Mouse (Mus musculus) gastrocnemius, adult 2 months (tissue): ENCODE measurements around the gene Fbrs. TPM values are rescaled to one million over a fixed set of nuclear protein-coding genes. Genes with fewer than 3 reads are reported as not detected.

Source experiments
- DNase-seq: peaks from one replicate; pipeline ENCODE4 v3.0.0; 2022
- H3K27ac ChIP-seq: fragments of 200-600 bp; 2 replicates; pipeline ENCODE4 v1.8.1; 2022; ENCODE audit warnings: mild to moderate bottlenecking
- H3K4me3 ChIP-seq: fragments of 200-600 bp; 2 replicates; pipeline ENCODE4 v1.8.1; 2022; ENCODE audit warnings: mild to moderate bottlenecking, moderate library complexity
- CTCF ChIP-seq: fragments of 200-600 bp; IDR thresholded peaks from 2 replicates; pipeline ENCODE4 v1.8.1; 2022; ENCODE audit warnings: antibody characterized with exemption, mild to moderate bottlenecking, moderate library complexity
- intact Hi-C: fragments of 180-260 bp; cut with DNase I; formaldehyde crosslinking; loops from one replicate; pipeline ENCODE4 v1.15.1; 2025
- total RNA-seq, 2 experiments: library from RNA; stranded (reverse); gene quantifications; 2 replicates each; pipeline ENCODE4 v1.2.3; 2021

Gene Fbrs
- total RNA-seq, 2 experiments from 2014 or later: 24.1 to 24.7 TPM

GRCm38 (mm10) chr7:127466606-127467005, 12.4 kb upstream of the Fbrs start:
- TF ChIP-seq CTCF: no peak
- no peak overlapping the region for H3K27ac ChIP-seq
- intact Hi-C loops: loop anchor here (5.0 kb wide), 1 partner anchor 54 kb away; no protein-coding TSS in a partner anchor
- H3K4me3 ChIP-seq: no peak overlapping the region
- DNase-seq: no peak

DNA sequence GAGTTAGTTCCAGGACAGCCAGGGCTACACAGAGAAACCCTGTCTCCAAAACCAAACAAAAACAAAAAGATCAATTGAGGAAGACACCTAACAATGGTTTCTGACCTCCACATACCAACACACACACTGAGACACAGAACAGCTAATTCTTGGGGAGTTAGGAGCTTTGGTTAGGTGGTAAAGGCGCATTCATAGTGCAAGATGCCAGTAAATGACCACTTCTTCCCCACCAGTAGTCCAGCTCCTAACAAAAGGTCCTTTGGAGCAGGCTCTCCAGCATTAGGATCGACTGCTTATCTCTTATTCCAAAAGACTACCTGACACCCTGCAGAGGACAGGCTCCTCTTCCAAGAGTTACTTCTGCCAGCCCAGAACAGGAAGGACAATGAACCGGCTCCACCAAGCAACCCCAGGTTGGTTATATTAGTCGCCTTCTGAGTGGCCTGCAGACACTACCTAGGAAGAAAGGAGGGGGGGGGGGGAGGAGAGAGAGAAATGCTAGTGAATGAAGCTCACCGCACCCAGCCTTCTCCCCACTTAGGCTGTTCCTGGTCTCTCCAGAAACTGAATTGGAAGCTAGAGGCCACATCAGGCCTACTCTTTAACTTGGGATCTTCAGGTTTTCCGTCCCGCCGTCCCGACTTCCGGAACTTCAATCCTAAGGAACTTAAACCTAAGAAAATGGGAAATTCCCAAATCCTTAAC, 8.8 kb upstream of the Fbrs start:
- DNase-seq: no peak
- Histone ChIP-seq H3K4me3 (peak overlapping the region; percentile 84), H3K27ac (peak overlapping the region; percentile 98)
- no peak for TF ChIP-seq CTCF
- intact Hi-C loops: loop anchor here (10.0 kb wide), 1 partner anchor 105 kb away; no protein-coding TSS in a partner anchor

DNA sequence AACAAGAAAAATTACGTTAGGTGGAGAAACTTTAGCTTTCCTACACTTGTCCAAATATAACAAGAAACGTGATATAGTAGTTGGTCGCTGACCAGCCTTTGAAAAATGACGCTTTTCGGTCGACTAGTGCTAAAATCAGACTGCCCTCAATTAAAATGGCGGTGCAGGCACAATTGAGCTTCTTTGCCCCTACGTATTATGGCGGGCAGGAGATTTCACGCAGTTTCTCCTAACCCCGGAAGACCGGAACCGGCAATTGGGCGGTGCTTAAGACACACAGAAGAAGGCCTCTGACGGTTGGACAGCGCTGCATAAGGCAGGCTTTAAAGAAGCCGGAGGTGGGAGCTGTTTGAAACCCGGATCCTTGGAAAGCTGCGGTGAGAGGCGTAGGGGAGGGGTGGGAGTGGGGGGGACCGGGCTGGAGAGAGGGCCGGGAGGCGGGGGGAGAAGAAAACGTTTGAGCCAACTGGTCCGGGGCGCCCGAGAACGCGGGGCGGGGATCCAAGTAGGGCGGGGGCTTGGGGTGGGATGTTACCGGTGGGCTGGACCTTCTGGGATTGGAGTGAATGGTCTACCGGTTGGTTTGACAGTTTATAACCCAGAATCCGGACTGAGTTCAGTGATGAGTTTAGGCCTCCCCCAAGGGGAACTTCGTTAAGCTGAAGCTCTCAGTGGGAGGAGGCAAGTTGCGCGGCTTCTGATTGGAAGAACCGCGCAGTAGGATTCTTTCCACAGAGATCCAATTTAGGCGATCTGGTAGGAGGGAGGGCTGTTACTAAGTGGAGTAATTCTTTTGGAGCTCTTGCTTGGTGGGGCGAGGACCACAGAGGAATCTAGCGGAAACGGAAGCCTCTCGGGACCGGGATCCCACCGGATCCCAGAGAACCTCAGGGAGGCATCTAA, 8.0 kb upstream of the Fbrs start:
- intact Hi-C loops: loop anchor here (10.0 kb wide), 1 partner anchor 106 kb away; no protein-coding TSS in a partner anchor
- peak overlapping the region; percentile 98 for H3K27ac ChIP-seq
- peak; percentile 94 for DNase-seq
- H3K4me3 ChIP-seq: peak overlapping the region; percentile 84
- TF ChIP-seq CTCF: no peak

DNA sequence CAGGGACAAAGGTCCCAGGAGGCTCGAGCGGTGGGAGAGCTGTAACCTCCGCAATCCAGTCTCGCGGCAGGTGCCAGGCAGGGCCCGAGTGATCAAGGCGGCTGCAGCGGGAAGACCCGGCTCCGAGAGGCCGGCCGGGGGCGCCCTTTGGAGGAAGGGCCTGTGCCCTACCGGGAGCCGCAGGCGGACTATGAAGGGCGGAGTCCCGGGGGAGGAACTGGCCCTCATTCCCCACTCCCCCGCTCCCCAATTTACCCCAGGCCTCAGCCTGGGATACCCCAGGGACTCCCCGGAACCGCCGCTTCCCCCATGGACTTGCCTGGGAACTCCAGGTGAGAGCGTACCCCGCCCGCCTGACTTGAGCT, 7.4 kb upstream of the Fbrs start:
- H3K4me3 ChIP-seq: peak overlapping the region; percentile 84
- intact Hi-C loops: loop anchor here (10.0 kb wide), 1 partner anchor 107 kb away; no protein-coding TSS in a partner anchor
- peak; percentile 78 for DNase-seq
- TF ChIP-seq CTCF: peak; percentile 26
- H3K27ac ChIP-seq: peak overlapping the region; percentile 98

DNA sequence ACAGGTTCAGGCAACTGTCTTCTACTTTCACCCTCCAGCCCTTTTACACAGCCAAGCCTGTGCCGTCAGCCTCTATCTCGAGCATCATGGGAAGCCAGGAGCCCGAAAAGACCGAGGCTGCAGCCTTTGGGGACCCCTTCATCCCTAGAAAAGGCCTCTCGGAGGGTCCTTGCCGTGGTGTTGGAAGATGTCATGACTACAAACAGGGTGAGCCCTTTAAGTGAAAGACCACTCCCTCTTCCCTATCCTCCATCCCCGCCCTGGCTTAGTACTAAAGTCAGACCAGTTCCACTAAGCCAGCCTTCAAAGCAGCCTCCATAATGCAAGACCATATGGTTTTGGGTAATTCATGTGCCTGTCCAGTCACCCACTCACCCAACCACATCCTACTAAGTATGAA, 6.9 kb upstream of the Fbrs start:
- H3K27ac ChIP-seq: peak overlapping the region; percentile 98
- intact Hi-C loops: loop anchor here (10.0 kb wide), 1 partner anchor 107 kb away; no protein-coding TSS in a partner anchor
- H3K4me3 ChIP-seq: peak overlapping the region; percentile 84
- no peak for TF ChIP-seq CTCF
- no peak for DNase-seq

DNA sequence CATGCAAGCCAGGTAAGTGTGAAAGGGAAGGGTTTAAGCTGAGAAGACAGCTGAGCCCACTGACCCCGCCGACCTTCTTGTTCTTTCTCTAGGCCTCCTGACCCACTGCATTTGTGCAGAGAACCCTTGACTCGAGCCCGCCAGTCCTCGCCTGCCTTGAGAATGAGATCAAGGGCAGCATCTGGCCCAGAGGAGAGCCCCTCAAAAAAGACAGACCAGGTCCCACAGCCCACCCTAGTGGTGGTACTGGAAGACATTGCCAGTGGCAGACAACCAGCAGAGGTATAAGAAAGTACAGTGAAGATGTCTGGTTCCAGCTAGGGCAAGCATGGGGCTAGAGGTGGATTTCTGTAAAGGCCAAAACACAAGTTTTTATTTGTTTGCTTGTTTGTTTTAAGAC, 5.3 kb upstream of the Fbrs start:
- DNase-seq: no peak
- peak overlapping the region; percentile 13; the same call in 1 of the 2 replicates for H3K27ac ChIP-seq
- no peak for TF ChIP-seq CTCF
- intact Hi-C loops: loop anchor here (10.0 kb wide), 1 partner anchor 109 kb away; no protein-coding TSS in a partner anchor
- H3K4me3 ChIP-seq: no peak overlapping the region

DNA sequence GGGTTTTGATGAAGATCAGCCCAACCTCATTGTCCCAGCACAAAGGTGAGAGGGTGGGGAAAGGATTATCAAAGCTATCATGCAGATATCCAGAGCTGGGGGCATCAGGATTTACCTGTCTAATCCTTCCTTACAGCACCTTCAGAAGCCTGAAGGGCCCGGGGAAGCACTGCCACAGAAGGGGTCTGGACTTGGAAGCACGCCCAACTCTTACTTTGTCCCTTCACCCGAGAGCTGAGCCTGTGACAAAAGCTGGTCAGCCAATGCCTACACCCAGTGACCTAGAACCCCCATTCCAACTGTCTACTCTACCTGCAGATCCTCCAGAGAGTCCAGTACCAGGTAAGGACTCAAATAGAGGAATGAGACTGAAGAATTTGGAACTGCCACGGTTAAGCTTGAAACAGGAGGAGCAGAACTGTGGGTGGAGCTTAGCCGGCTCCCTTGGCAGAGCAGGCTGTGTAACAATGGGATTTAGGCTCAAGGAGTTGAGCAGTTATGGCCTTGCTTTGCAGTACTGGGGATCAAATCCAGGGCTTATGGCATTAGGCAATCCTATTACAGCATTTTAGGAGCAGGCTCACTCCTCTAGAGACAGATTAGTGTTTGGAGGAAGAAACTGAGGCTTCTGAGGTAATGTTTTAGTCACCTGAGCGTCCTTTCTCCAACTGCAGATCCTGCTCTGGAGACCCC, 4.5 kb upstream of the Fbrs start:
- no peak for DNase-seq
- no peak overlapping the region for H3K4me3 ChIP-seq
- intact Hi-C loops: loop anchor here (10.0 kb wide), 1 partner anchor 110 kb away; no protein-coding TSS in a partner anchor
- no peak for TF ChIP-seq CTCF
- H3K27ac ChIP-seq: peak overlapping the region; percentile 25; the same call in 1 of the 2 replicates

- DNase-seq: no peak
- peak overlapping the region; percentile 94; the same call in 1 of the 2 replicates for H3K27ac ChIP-seq
- H3K4me3 ChIP-seq: no peak overlapping the region
- intact Hi-C loops: loop anchor here (10.0 kb wide), 1 partner anchor 110 kb away; no protein-coding TSS in a partner anchor
- TF ChIP-seq CTCF: no peak
These were observed 3.7 kb upstream of the Fbrs start for GRCm38 (mm10) chr7:127475186-127475740.

DNA sequence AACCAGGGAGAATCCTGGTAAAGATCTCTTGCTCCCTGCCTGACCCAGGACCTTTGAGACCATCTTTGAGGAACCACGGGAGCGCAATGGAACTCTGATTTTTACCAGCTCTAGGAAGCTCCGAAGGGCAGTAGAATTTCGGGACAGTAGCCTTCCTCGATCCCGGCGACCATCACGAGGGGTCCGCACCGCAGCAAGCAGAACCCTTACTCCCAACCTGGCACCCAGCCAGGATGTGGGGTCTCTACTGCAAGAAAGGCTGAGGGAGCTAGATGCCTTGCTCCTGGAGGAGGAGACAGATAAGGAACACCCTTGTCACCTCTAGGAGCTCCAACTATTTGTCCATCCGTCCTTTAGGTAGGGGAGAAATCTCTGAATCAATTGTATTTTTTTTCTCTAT, 2.7 kb upstream of the Fbrs start:
- DNase-seq: no peak
- no peak for TF ChIP-seq CTCF
- peak overlapping the region; percentile 85 for H3K4me3 ChIP-seq
- intact Hi-C loops: loop anchor here (10.0 kb wide), 1 partner anchor 112 kb away; no protein-coding TSS in a partner anchor
- H3K27ac ChIP-seq: peak overlapping the region; percentile 94; the same call in 1 of the 2 replicates

DNA sequence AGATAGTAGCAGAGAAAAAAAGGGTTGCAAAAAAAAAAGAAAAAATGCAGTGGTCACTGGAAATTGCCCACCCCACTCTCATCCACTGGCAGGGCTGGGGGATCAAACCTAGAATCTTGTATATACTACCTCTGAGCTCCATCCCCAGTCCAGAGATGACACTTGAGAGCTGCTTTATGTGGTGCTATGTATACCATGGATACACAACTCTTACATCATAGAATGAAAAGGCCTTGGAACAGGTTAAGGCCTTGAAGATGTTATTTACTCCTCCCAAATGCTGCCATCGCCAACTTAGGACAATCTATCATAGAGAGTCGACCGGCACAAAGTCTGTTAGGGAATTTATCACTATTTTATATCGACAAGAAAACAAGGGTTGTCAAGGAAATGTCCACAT, 2.1 kb upstream of the Fbrs start:
- no peak for DNase-seq
- intact Hi-C loops: loop anchor here (10.0 kb wide), 1 partner anchor 112 kb away; no protein-coding TSS in a partner anchor
- no peak for TF ChIP-seq CTCF
- H3K4me3 ChIP-seq: peak overlapping the region; percentile 85
- H3K27ac ChIP-seq: peak overlapping the region; percentile 94
